Mouse (Mus musculus): ENCODE data around the gene Dscam. TPM values are rescaled to one million over a fixed set of nuclear protein-coding genes. Genes with fewer than 3 reads are reported as not detected.

The Dscam gene
- total and polyA plus RNA-seq, 2 experiments from 2014 or later = not detected

DNA sequence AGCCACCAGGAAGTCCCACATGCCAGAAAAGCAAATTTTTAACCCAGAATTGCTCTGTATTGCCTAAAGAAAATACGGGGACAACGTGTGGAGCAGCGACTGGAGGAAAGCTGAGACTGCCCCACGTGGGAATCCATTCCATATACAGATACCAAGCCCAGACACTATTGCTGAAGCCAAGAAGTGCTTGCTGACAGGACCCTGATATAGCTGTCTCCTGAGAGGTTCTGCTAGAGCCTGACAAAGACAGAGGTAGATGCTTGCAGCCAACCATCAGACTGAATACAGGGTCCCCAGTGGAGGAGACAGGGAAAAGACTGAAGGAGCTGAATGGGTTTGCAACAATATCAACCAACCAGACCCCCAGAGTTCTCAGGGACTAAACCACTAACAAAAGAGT, 293.3 kb downstream of the Dscam start:
- Histone ChIP-seq H3K4me3 (ENCODE audit: low read depth, low read length) (no peak overlapping the region), H3K9ac (replicated peaks; ENCODE audit: low read depth, low read length) (no peak overlapping the region), H3K36me3 (replicated peaks; ENCODE audit: control insufficient read depth, insufficient read depth, low read length) (no peaks in the 10 kb centered on the region), H3K4me1 (ENCODE audit: control insufficient read depth, insufficient read depth) (peaks cover 3% of the 10 kb centered on the region; the same call in 1 of the 2 replicates), H3K4me2 (ENCODE audit: low read depth, low read length) (no peak overlapping the region), H3K27me3 (ENCODE audit: control insufficient read depth, insufficient read depth, low read length) (no peaks in the 10 kb centered on the region), H3K27ac (ENCODE audit: low read depth) (no peak overlapping the region), H3K9me3 (replicated peaks; ENCODE audit: control insufficient read depth, low read length) (no peaks in the 10 kb centered on the region)
- ATAC-seq (ENCODE audit: insufficient read depth, low read depth) (no peak), DNase-seq (ENCODE audit: low spot score) (no peak)
- 14% methylated on average over 4 of the region's 4 CpGs for WGBS
- TF ChIP-seq EP300 (IDR thresholded peaks at IDR 0.05; ENCODE audit: low read depth) = no peak
- TF ChIP-seq CTCF (IDR thresholded peaks at IDR 0.05; ENCODE audit: low read depth) = no peak

DNA sequence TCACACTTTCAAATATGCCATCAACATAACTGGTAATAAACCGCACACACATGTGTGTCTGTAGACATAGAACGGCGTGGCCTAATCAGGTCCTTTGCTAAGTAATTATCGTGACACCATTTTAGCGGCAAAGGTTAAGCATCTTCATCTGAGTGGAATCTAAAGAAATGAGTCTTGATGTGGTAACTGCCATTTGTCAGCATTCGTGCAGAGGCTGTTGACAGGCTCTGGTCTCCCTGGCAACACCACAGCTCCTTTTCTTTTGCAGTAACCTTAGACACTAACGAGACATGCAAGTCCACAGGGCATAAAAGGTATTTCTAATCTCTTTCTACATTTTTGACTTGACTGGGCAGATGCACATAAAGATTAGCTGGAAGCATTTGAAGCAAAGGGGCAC, 297.8 kb downstream of the Dscam start:
- Histone ChIP-seq H3K36me3 (replicated peaks; ENCODE audit: control insufficient read depth, insufficient read depth, low read length) (no peaks in the 10 kb centered on the region), H3K27ac (ENCODE audit: low read depth) (no peak overlapping the region), H3K9ac (replicated peaks; ENCODE audit: low read depth, low read length) (no peak overlapping the region), H3K4me2 (ENCODE audit: low read depth, low read length) (no peak overlapping the region), H3K9me3 (replicated peaks; ENCODE audit: control insufficient read depth, low read length) (no peaks in the 10 kb centered on the region), H3K4me3 (ENCODE audit: low read depth, low read length) (no peak overlapping the region), H3K27me3 (ENCODE audit: control insufficient read depth, insufficient read depth, low read length) (no peaks in the 10 kb centered on the region), H3K4me1 (ENCODE audit: control insufficient read depth, insufficient read depth) (peaks cover 3% of the 10 kb centered on the region; the same call in 1 of the 2 replicates)
- TF ChIP-seq CTCF (IDR thresholded peaks at IDR 0.05; ENCODE audit: low read depth) = no peak
- DNase-seq (ENCODE audit: low spot score) = no peak
- WGBS = 37% methylated on average over 7 of the region's 7 CpGs
- ATAC-seq (ENCODE audit: insufficient read depth, low read depth) = no peak

DNA sequence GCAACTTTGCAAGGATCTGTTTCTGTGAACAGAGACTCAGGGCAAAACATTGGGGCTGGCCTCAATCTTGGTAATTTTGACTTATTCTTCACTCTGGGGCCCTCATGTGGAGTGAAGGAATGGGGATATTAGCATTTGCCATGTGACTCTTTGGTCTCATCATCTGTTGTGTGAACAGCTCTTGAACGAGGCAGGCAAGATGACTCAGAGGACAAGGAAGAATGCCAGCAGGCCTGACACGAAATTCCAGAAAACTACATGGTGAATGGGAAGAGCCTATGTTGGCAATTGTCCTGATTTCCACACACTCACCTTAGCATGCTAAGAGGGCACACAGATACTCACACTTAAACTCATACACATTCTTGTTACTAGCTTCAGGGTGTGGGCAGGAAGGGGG, 313.0 kb downstream of the Dscam start:
- 13% methylated on average over 2 of the region's 2 CpGs for WGBS
- TF ChIP-seq EP300 (IDR thresholded peaks at IDR 0.05; ENCODE audit: low read depth) (no peak), CTCF (IDR thresholded peaks at IDR 0.05; ENCODE audit: low read depth) (no peak)
- Histone ChIP-seq H3K36me3 (replicated peaks; ENCODE audit: control insufficient read depth, insufficient read depth, low read length) (no peaks in the 10 kb centered on the region), H3K4me2 (ENCODE audit: low read depth, low read length) (no peak overlapping the region), H3K9ac (replicated peaks; ENCODE audit: low read depth, low read length) (no peak overlapping the region), H3K4me1 (ENCODE audit: control insufficient read depth, insufficient read depth) (peaks cover 12% of the 10 kb centered on the region; the same call in 1 of the 2 replicates), H3K27me3 (ENCODE audit: control insufficient read depth, insufficient read depth, low read length) (no peaks in the 10 kb centered on the region), H3K27ac (ENCODE audit: low read depth) (no peak overlapping the region), H3K4me3 (ENCODE audit: low read depth, low read length) (no peak overlapping the region), H3K9me3 (replicated peaks; ENCODE audit: control insufficient read depth, low read length) (no peaks in the 10 kb centered on the region)
- peak; percentile 22 for DNase-seq (ENCODE audit: low spot score)
- no peak for ATAC-seq (ENCODE audit: insufficient read depth, low read depth)

DNA sequence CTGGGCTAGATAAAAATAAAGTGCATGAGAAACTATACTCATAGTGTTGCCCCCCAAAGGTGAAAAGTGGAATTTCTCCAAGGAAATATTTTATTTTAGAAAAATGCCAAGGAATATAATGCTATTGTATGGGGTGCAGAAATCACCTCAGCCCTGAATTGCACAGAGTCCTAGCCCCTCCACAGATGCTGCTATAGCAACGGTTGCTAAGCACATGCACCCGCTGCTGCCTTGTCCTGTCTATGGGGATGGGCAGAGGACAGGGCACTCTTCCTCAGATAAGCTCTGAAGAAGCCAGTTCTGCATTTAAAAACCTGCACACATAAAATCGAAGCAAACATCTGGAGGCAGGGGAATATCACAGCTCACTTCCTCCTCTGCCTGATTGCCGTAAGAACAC, 315.5 kb downstream of the Dscam start:
- Histone ChIP-seq H3K27ac (ENCODE audit: low read depth) (no peak overlapping the region), H3K4me2 (ENCODE audit: low read depth, low read length) (no peak overlapping the region), H3K27me3 (ENCODE audit: control insufficient read depth, insufficient read depth, low read length) (no peaks in the 10 kb centered on the region), H3K4me1 (ENCODE audit: control insufficient read depth, insufficient read depth) (peaks cover 12% of the 10 kb centered on the region; the same call in 1 of the 2 replicates), H3K36me3 (replicated peaks; ENCODE audit: control insufficient read depth, insufficient read depth, low read length) (no peaks in the 10 kb centered on the region), H3K9me3 (replicated peaks; ENCODE audit: control insufficient read depth, low read length) (no peaks in the 10 kb centered on the region), H3K9ac (replicated peaks; ENCODE audit: low read depth, low read length) (no peak overlapping the region), H3K4me3 (ENCODE audit: low read depth, low read length) (no peak overlapping the region)
- TF ChIP-seq CTCF (IDR thresholded peaks at IDR 0.05; ENCODE audit: low read depth) = no peak
- no peak for TF ChIP-seq EP300 (IDR thresholded peaks at IDR 0.05; ENCODE audit: low read depth)
- DNase-seq (ENCODE audit: low spot score) (no peak), ATAC-seq (ENCODE audit: insufficient read depth, low read depth) (no peak)
- 76% methylated on average over 4 of the region's 4 CpGs for WGBS

DNA sequence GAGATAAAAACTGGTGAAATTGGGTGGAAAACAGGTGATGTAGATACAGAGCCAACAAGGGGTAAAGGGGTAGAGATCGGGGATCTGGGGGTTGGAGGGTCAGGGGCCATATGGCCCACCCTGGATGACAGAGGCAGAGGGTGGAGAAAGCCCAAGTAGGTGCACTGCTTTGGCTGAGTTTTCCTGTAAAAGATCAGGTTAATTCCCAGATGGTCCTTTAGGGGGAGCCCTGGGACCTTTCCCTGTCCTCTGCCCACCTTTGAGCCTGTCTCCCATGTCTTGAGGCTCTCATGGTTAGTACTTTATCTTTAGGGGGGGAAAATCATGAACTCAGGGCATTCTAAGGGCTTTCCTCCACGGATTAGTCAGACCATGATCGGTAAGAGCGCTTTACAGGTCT, 318.2 kb downstream of the Dscam start:
- no peak overlapping the region for H3K27ac ChIP-seq (ENCODE audit: low read depth)
- ATAC-seq (ENCODE audit: insufficient read depth, low read depth) (peak; percentile 33; the same call in 1 of the 2 replicates), DNase-seq (ENCODE audit: low spot score) (peak; percentile 40)
- 23% methylated on average over 4 of the region's 4 CpGs for WGBS
- H3K4me2 ChIP-seq (ENCODE audit: low read depth, low read length) = no peak overlapping the region
- 0 out of 2 replicates have a peak, but pooled peaks cover 6% of the 10 kb centered on the region for H3K4me1 ChIP-seq (ENCODE audit: control insufficient read depth, insufficient read depth)
- H3K36me3 ChIP-seq (replicated peaks; ENCODE audit: control insufficient read depth, insufficient read depth, low read length) = no peaks in the 10 kb centered on the region
- H3K4me3 ChIP-seq (ENCODE audit: low read depth, low read length) = no peak overlapping the region
- no peaks in the 10 kb centered on the region for H3K9me3 ChIP-seq (replicated peaks; ENCODE audit: control insufficient read depth, low read length)
- no peak overlapping the region for H3K9ac ChIP-seq (replicated peaks; ENCODE audit: low read depth, low read length)
- no peaks in the 10 kb centered on the region for H3K27me3 ChIP-seq (ENCODE audit: control insufficient read depth, insufficient read depth, low read length)
- peak; percentile 67 for TF ChIP-seq CTCF (IDR thresholded peaks at IDR 0.05; ENCODE audit: low read depth)
- TF ChIP-seq EP300 (IDR thresholded peaks at IDR 0.05; ENCODE audit: low read depth) = no peak

DNA sequence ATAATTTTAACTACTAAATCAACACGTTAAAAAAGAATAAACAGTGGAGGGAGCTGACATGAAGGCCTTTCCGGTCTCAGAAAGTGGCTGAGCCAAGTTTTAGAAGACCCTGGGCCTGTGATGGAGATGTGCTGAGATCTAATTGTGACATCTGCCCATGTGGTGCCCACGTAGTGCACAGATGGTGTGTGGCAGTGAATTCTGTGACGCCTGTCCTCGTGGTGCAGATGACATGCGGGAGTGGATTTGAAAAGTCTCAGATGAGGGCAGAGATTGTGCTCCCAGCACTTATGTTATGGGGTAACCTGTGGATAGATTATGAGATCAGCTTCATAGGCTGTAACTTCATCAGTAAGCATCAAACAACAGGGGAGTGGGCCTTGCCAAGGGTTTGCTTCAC, 321.6 kb downstream of the Dscam start:
- ATAC-seq (ENCODE audit: insufficient read depth, low read depth) = no peak
- H3K9me3 ChIP-seq (replicated peaks; ENCODE audit: control insufficient read depth, low read length) = no peaks in the 10 kb centered on the region
- H3K4me3 ChIP-seq (ENCODE audit: low read depth, low read length) = no peak overlapping the region
- DNase-seq (ENCODE audit: low spot score) = no peak
- no peak overlapping the region for H3K4me2 ChIP-seq (ENCODE audit: low read depth, low read length)
- no peaks in the 10 kb centered on the region for H3K36me3 ChIP-seq (replicated peaks; ENCODE audit: control insufficient read depth, insufficient read depth, low read length)
- H3K27me3 ChIP-seq (ENCODE audit: control insufficient read depth, insufficient read depth, low read length) = no peaks in the 10 kb centered on the region
- WGBS = 73% methylated on average over 6 of the region's 6 CpGs
- no peak overlapping the region for H3K27ac ChIP-seq (ENCODE audit: low read depth)
- H3K9ac ChIP-seq (replicated peaks; ENCODE audit: low read depth, low read length) = no peak overlapping the region
- H3K4me1 ChIP-seq (ENCODE audit: control insufficient read depth, insufficient read depth) = no peaks in the 10 kb centered on the region
- TF ChIP-seq CTCF (IDR thresholded peaks at IDR 0.05; ENCODE audit: low read depth) (no peak), EP300 (IDR thresholded peaks at IDR 0.05; ENCODE audit: low read depth) (no peak)

Measured in heart, postnatal 0 days (tissue).